Mouse (Mus musculus): ENCODE measurements around the gene Gnat2.

DNA sequence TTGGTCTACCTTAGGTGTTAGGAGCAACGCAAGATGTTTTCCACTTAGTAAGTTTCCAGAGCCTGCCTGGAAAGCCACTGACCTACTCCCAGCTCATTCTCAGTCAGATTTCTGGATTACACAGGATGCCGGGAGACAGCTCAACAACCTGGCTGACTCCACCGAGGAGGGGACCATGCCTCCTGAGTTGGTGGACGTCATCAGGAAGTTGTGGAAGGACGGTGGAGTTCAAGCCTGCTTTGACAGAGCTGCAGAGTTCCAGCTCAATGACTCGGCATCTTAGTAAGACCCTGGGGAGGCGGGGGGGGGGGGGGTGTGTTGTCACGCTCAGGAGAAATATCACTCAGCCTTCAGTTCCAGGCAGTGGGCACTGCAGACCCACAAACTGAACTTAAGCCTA, 3.6 kb downstream of the Gnat2 start:
- TF ChIP-seq CTCF (IDR thresholded peaks at IDR 0.05; ENCODE audit: control insufficient read depth, insufficient read depth, insufficient replicate concordance, low read depth, low read length) (no peak), POLR2A (IDR thresholded peaks at IDR 0.05; ENCODE audit: control insufficient read depth, low read depth, low read length) (no peak)
